Mouse (Mus musculus) embryonic facial prominence, embryonic 13.5 days (tissue): ENCODE measurements around the gene Baz1a. TPM values are rescaled to one million over a fixed set of nuclear protein-coding genes. Genes with fewer than 3 reads are reported as not detected.

Experiments used
- ATAC-seq: fragments of 200-750 bp; cut with Nextera tagmentation; 2 replicates; pipeline ENCODE4 v1.8.0; 2017; ENCODE audit warnings: low read depth; ENCODE audit not compliant: insufficient number of reproducible peaks, insufficient read depth, low FRiP score, low TSS enrichment
- H3K27ac ChIP-seq: fragments of 300-500 bp; sonication (generic); 2 replicates; pipeline ENCODE4 v1.5.1; 2015; ENCODE audit warnings: moderate library complexity, mild to moderate bottlenecking, inconsistent platforms
- H3K27me3 ChIP-seq: fragments of 300-500 bp; sonication (generic); 2 replicates; pipeline ENCODE4 v1.6.1; 2015; ENCODE audit warnings: mild to moderate bottlenecking, inconsistent platforms
- H3K36me3 ChIP-seq: fragments of 300-500 bp; sonication (generic); 2 replicates; pipeline ENCODE4 v1.6.1; 2015; ENCODE audit warnings: mild to moderate bottlenecking, inconsistent platforms
- H3K4me1 ChIP-seq: fragments of 300-500 bp; sonication (generic); 2 replicates; pipeline ENCODE4 v1.6.1; 2015; ENCODE audit warnings: inconsistent platforms
- H3K4me2 ChIP-seq: fragments of 300-500 bp; sonication (generic); 2 replicates; pipeline ENCODE4 v1.6.1; 2015; ENCODE audit warnings: moderate library complexity, mild to moderate bottlenecking, inconsistent platforms
- H3K4me3 ChIP-seq: fragments of 300-500 bp; sonication (generic); 2 replicates; pipeline ENCODE4 v1.5.1; 2015; ENCODE audit warnings: mild to moderate bottlenecking, inconsistent platforms
- H3K9ac ChIP-seq: fragments of 300-500 bp; sonication (generic); 2 replicates; pipeline ENCODE4 v1.6.1; 2015; ENCODE audit warnings: mild to moderate bottlenecking, inconsistent platforms
- H3K9me3 ChIP-seq: fragments of 300-500 bp; sonication (generic); 2 replicates; pipeline ENCODE4 v1.6.1; 2016; ENCODE audit warnings: inconsistent platforms
- WGBS: fragments of 180-500 bp; shearing (Covaris S2); methylation state at CpG from one replicate; pipeline ENCODE4 v1.1.7; 2015; ENCODE audit warnings: mixed read lengths; 5-methylcytosine and 5-hydroxymethylcytosine counted together
- polyA plus RNA-seq: library from polyadenylated mRNA; unstranded; fragments of >200 nt; fragmentation: Nextera tagmentation; extraction: Ambion mirVana; gene quantifications from 2 replicates; pipeline ENCODE4 v1.2.1, GENCODE M21; 2015

Gene Baz1a
- polyA plus RNA-seq, 1 experiment from 2014 or later, result 31.2 TPM

- Histone ChIP-seq H3K27me3 (no peaks in the 10 kb centered on the region), H3K9me3 (no peaks in the 10 kb centered on the region), H3K36me3 (peaks cover 37% of the 10 kb centered on the region), H3K9ac (no peak overlapping the region), H3K4me3 (no peak overlapping the region), H3K27ac (no peak overlapping the region), H3K4me2 (no peak overlapping the region), H3K4me1 (no peaks in the 10 kb centered on the region)
- no peak for ATAC-seq
- 92% methylated on average over 8 of the region's 8 CpGs for WGBS
Measured at GRCm38 (mm10) chr12:55049731-55050353, 35.7 kb upstream of the Baz1a start.

GRCm38 (mm10) chr12:55041011-55041410 lies 26.9 kb upstream of the Baz1a start:
- no peak overlapping the region for H3K27ac ChIP-seq
- H3K4me1 ChIP-seq, result no peaks in the 10 kb centered on the region
- no peak overlapping the region for H3K9ac ChIP-seq
- no peaks in the 10 kb centered on the region for H3K27me3 ChIP-seq
- no peak overlapping the region for H3K4me2 ChIP-seq
- no peaks in the 10 kb centered on the region for H3K9me3 ChIP-seq
- 75% methylated on average over 15 of the region's 15 CpGs for WGBS
- peaks cover 8% of the 10 kb centered on the region for H3K36me3 ChIP-seq
- ATAC-seq, result no peak
- no peak overlapping the region for H3K4me3 ChIP-seq

GRCm38 (mm10) chr12:55027088-55027487 lies 12.9 kb upstream of the Baz1a start:
- no peaks in the 10 kb centered on the region for H3K27me3 ChIP-seq
- no peak for ATAC-seq
- WGBS, result 29% methylated on average over 3 of the region's 3 CpGs

GRCm38 (mm10) chr12:55023284-55023683 lies 9.1 kb upstream of the Baz1a start:
- H3K4me3 ChIP-seq, result no peak overlapping the region
- H3K4me1 ChIP-seq, result no peaks in the 10 kb centered on the region
- H3K27me3 ChIP-seq, result no peaks in the 10 kb centered on the region
- no peak overlapping the region for H3K9ac ChIP-seq
- WGBS, result 70% methylated on average over 2 of the region's 2 CpGs
- H3K36me3 ChIP-seq, result no peaks in the 10 kb centered on the region
- ATAC-seq, result no peak
- H3K27ac ChIP-seq, result no peak overlapping the region
- H3K9me3 ChIP-seq, result no peaks in the 10 kb centered on the region; the same call in 1 of the 2 replicates
- H3K4me2 ChIP-seq, result no peak overlapping the region

More at GRCm38 (mm10) chr12:55027088-55027487, 12.9 kb upstream of the Baz1a start:
- Histone ChIP-seq H3K9me3 (no peaks in the 10 kb centered on the region; the same call in 1 of the 2 replicates), H3K27ac (no peak overlapping the region), H3K9ac (no peak overlapping the region), H3K4me2 (no peak overlapping the region), H3K4me3 (no peak overlapping the region), H3K36me3 (no peaks in the 10 kb centered on the region), H3K4me1 (no peaks in the 10 kb centered on the region)

GRCm38 (mm10) chr12:55019421-55019877 lies 5.3 kb upstream of the Baz1a start:
- no peak for ATAC-seq
- Histone ChIP-seq H3K27ac (no peak overlapping the region), H3K4me3 (no peak overlapping the region), H3K27me3 (no peaks in the 10 kb centered on the region), H3K4me2 (no peak overlapping the region), H3K4me1 (peaks cover 6% of the 10 kb centered on the region; the same call in 1 of the 2 replicates), H3K36me3 (no peaks in the 10 kb centered on the region), H3K9me3 (no peaks in the 10 kb centered on the region; the same call in 1 of the 2 replicates), H3K9ac (no peak overlapping the region)
- WGBS, result 82% methylated on average over 7 of the region's 7 CpGs

GRCm38 (mm10) chr12:55017119-55017721 lies 3.1 kb upstream of the Baz1a start:
- H3K27ac ChIP-seq, result no peak overlapping the region
- no peaks in the 10 kb centered on the region for H3K9me3 ChIP-seq
- peaks cover 6% of the 10 kb centered on the region; the same call in 1 of the 2 replicates for H3K4me1 ChIP-seq
- ATAC-seq, result no peak
- 46% methylated on average over 9 of the region's 9 CpGs for WGBS
- H3K4me3 ChIP-seq, result no peak overlapping the region
- no peaks in the 10 kb centered on the region for H3K27me3 ChIP-seq
- no peak overlapping the region; the same call in 1 of the 2 replicates for H3K4me2 ChIP-seq
- H3K9ac ChIP-seq, result no peak overlapping the region
- no peaks in the 10 kb centered on the region for H3K36me3 ChIP-seq

GRCm38 (mm10) chr12:55016339-55017118 lies 2.4 kb upstream of the Baz1a start:
- no peaks in the 10 kb centered on the region for H3K36me3 ChIP-seq
- peaks cover 6% of the 10 kb centered on the region; the same call in 1 of the 2 replicates for H3K4me1 ChIP-seq
- no peak overlapping the region for H3K4me3 ChIP-seq
- no peaks in the 10 kb centered on the region for H3K27me3 ChIP-seq
- H3K9me3 ChIP-seq, result no peaks in the 10 kb centered on the region
- ATAC-seq, result no peak
- no peak overlapping the region for H3K9ac ChIP-seq
- no peak overlapping the region for H3K27ac ChIP-seq
- no peak overlapping the region for H3K4me2 ChIP-seq
- WGBS, result 69% methylated on average over 8 of the region's 8 CpGs

GRCm38 (mm10) chr12:55015428-55015827 lies 1.3 kb upstream of the Baz1a start:
- peaks cover 6% of the 10 kb centered on the region; the same call in 1 of the 2 replicates for H3K4me1 ChIP-seq
- H3K4me3 ChIP-seq, result no peak overlapping the region
- WGBS, result 20% methylated on average over 5 of the region's 5 CpGs
- H3K27me3 ChIP-seq, result no peaks in the 10 kb centered on the region
- H3K9me3 ChIP-seq, result no peaks in the 10 kb centered on the region
- ATAC-seq, result no peak
- H3K27ac ChIP-seq, result no peak overlapping the region
- no peak overlapping the region for H3K4me2 ChIP-seq
- H3K36me3 ChIP-seq, result no peaks in the 10 kb centered on the region
- no peak overlapping the region for H3K9ac ChIP-seq

GRCm38 (mm10) chr12:55013031-55013430 lies 1.1 kb downstream of the Baz1a start:
- peaks cover 6% of the 10 kb centered on the region; the same call in 1 of the 2 replicates for H3K4me1 ChIP-seq
- no peak overlapping the region for H3K9ac ChIP-seq
- H3K27me3 ChIP-seq, result no peaks in the 10 kb centered on the region
- no peak overlapping the region for H3K4me2 ChIP-seq
- no peak overlapping the region for H3K4me3 ChIP-seq
- 76% methylated on average over 1 of the region's 1 CpGs for WGBS
- H3K36me3 ChIP-seq, result no peaks in the 10 kb centered on the region
- ATAC-seq, result no peak
- H3K27ac ChIP-seq, result no peak overlapping the region
- no peaks in the 10 kb centered on the region for H3K9me3 ChIP-seq

GRCm38 (mm10) chr12:55007361-55008008 lies 6.7 kb downstream of the Baz1a start:
- Histone ChIP-seq H3K4me1 (no peaks in the 10 kb centered on the region), H3K9me3 (no peaks in the 10 kb centered on the region), H3K4me3 (no peak overlapping the region), H3K27me3 (no peaks in the 10 kb centered on the region), H3K9ac (no peak overlapping the region), H3K27ac (no peak overlapping the region), H3K36me3 (no peaks in the 10 kb centered on the region), H3K4me2 (no peak overlapping the region)
- ATAC-seq, result no peak
- WGBS, result 85% methylated on average over 14 of the region's 14 CpGs

- H3K9ac ChIP-seq, result no peak overlapping the region
- H3K36me3 ChIP-seq, result no peaks in the 10 kb centered on the region
- 97% methylated on average over 7 of the region's 7 CpGs for WGBS
- no peaks in the 10 kb centered on the region for H3K9me3 ChIP-seq
- no peak for ATAC-seq
- no peak overlapping the region for H3K4me3 ChIP-seq
- H3K27ac ChIP-seq, result no peak overlapping the region
- H3K4me2 ChIP-seq, result no peak overlapping the region
- H3K4me1 ChIP-seq, result no peaks in the 10 kb centered on the region
- H3K27me3 ChIP-seq, result no peaks in the 10 kb centered on the region
Measured at GRCm38 (mm10) chr12:55006071-55006470, 8.1 kb downstream of the Baz1a start.
